Mouse (Mus musculus): ENCODE data around the gene Hrh2.

Gene Hrh2

DNA sequence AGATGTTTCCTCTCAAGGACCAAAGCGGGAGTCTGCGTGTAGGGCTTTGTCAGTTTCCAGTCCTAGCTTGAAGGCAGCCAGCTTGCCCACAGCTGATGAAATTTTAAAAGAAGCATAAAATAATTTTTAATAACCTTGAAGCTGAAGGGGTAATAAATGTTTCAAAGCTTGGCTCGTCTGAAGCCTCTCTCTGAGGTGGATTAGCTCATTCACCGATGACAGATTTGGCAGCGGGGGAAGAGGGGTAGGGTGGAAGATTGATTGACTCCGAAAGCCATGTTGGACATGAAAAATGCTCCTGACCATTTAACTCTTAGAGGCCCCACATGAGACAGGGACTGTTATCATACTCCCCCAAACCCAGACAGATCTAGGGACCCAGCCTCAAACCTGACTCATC is 71.7 kb downstream of the Hrh2 start:
- no peak for DNase-seq (ENCODE audit: low read depth, low spot score)

DNA sequence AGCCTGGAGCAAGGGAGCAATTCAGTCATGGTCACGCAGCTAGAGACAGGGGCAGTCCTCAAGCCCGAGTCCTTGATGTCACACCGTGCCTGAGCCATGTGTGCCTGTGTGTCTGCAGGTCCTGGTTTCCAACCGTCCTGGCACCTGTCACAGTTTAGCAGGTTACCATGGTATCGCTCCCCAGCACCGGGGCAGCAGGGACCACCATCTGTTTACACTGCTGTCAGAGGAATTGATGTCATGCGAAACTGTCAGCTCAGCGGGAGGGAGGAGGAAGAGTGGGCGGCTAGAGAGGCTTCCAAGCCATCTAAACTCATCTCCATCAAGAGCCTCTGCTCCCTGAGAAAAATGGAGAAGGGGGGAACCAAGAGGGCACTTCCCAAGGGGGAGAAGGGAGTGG is 74.5 kb downstream of the Hrh2 start:
- DNase-seq (ENCODE audit: low read depth, low spot score): no peak

DNA sequence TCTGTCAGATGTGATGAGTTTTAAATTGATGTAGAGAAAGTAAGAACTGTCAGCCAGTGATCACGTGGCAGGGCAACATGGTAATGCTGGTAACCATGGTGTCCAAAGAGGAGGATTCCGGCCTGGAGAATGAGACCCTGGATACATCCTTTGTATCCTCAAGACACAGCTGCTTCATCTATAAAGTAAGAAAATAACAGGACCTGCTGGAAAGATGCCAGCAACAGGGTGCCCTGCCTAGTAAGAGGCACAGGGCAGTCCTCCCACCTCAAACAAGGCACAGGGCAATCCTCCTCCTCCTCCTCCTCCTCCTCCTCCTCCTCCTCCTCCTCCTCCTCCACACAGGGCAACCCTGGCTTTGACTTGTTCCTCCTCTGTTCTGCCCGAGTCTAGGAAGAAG is 77.2 kb downstream of the Hrh2 start:
- DNase-seq (ENCODE audit: low read depth, low spot score): no peak

DNA sequence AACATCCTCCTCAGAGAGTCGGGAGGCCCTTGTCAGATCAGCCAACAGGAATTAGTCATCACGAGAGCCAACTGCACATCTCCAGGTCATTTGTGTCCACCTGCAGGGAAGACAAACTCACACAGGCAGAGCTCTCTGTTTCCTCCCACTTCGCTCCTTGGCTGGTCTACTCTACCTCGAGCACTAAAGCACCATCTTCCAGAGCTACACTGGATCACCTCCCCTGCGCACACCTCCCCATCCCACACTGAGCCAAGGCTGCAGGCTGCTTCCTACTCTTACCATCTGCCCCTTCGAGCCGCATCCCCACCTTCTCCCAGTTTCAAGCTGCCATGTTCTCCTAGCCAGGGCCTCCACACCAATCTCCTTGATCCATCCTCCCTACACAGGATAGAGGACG is 77.7 kb downstream of the Hrh2 start:
- DNase-seq (ENCODE audit: low read depth, low spot score): no peak

DNA sequence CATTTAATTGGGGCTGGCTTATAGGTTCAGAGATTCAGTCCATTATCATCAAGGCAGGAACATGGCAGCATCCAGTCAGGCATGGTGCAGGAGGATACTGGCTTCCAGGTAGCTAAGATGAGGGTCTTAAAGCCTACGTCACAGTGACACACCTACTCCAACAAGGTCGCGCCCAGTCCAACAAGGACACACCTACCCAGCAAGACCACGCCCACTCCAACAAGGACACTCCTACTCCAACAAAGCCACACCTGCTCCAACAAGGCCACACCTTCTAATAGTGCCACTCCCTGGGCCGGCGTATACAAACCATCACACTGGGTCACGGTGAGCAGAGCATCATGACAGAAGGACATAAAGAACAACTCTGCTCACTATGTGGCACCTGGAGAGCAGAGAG is 80.1 kb downstream of the Hrh2 start:
- no peak for DNase-seq (ENCODE audit: low read depth, low spot score)

DNA sequence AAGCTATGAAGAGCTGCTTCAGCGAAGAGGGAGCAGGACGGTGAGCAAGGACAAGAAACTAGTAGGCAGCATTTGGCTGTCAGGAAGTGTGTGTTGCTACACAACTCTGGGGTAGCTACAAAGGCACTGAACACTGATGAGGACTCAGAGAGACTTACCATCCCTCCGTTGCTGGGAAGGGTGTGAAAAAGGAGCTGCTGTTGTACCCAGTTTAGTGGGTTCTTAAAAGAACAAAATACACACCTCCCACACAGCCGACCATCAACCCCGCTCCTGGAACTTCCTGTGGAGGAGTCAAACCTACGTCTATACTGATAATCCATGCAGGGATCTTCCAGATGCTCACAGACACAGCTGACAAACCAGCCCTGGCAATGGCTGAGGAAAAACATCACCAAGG is 85.5 kb downstream of the Hrh2 start:
- no peak for DNase-seq (ENCODE audit: low read depth, low spot score)

DNA sequence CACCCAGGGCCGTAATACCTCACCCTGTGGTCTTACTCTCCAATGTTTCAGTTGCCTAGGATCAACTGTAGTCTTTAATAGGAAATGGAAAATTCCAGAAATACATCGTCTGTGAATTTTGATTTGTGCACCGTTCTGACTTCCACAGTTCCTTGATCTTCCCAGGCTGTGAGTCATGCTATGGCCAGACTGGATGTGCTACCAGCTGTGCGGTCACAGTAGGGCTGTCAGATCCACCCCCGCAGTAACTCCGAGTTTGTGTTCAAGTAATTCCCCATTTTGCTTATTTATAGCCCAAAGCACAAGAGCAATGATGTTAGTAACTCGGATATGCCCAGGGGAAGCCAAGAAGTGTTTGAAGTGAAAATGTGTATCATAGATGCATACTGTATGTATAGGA is 88.4 kb downstream of the Hrh2 start:
- no peak for DNase-seq (ENCODE audit: low read depth, low spot score)

DNA sequence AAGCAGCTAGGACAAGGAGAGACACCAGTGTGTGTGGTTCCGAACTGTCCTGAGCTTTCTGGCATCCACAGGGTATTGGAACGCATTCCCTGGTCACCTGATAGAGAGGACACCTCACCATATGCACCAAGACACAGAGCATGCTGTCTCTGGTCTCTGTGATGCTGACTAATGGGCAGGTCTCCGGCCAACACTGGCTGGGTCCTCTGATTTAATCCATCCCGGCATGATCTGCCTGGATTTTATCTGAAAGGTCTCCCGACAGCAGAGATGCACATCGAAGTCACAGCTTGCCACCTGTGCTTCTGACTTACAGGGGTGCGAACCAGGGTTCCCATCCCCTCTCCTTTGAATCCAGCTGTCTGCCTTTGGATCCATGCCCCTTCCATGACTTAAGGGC is 89.2 kb downstream of the Hrh2 start:
- no peak for DNase-seq (ENCODE audit: low read depth, low spot score)

DNA sequence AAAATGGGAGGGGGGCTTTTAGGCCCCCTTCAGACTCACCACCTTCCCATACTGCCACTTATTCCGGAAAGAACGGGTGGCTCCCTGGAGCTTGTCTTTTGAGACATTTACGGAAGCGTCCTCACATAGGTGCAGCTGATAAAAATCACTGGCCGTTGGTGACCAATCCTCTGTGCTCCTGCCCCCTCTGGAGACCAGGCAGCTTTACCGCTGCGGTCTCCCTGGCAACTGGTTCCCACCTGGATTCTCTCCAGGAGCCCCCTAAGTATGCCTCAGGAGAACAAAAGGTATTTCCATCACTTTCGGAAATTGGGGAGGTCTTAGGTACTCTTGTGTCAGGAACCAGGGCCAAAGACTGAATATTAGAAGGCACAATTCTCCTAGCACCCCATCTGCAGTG is 89.7 kb downstream of the Hrh2 start:
- no peak for DNase-seq (ENCODE audit: low read depth, low spot score)

DNA sequence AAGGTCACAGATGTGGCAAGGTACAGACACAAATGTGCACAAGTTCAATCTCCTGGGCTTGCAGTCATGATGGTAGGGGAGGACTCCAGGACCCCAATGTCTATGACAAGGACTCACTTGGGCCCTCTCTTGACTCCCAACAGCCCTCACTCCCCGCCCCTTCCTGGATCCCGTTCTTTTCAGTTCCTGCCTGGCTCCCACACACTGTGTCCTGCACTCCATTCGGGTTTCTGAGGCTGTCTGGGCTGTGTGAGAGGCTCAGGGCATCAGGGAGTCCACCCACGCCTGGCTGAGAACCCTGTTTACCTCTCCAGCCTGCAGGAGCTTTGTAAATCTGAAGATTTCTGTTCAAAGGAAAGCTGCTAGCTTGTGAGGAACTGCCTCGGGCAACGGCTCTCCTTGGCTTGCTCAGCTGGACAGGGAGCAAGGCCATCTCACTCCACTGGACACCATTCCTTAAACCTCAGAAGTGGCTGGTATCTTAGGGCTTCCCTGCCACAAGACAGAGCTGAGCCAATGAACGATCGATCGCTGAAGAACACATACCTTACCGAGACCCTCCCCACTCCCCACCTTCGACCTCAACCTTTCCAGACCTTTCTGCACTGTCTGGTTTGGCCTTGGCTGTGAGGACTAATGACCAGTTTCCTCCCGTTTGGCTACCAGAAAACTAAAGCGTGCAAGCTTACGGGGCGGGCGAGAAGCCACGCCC is 90.4 kb downstream of the Hrh2 start:
- DNase-seq (ENCODE audit: low read depth, low spot score): no peak

DNA sequence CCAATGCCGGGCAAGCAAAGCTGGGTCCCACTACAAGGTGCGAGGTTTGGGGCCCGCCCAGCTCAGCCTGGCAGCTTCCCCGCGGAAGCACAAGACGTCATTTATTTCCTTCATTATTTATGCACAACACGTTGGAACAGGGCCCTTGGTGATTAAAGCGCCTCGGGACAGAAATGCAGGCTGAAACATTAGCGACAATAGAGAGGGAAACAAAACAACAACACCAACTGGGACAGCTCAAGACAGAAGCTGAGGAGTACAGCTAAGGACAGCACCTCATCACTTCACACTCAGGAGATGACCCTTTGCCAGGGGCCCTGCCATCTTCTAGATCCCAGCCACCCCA is 90.9 kb downstream of the Hrh2 start:
- no peak for DNase-seq (ENCODE audit: low read depth, low spot score)
